Mouse (Mus musculus): ENCODE measurements around the gene Susd1.

GRCm38 (mm10) chr4:59366206-59366605 lies 72.2 kb downstream of the Susd1 start:
- TF ChIP-seq POLR2A (IDR thresholded peaks at IDR 0.05; ENCODE audit: borderline replicate concordance, control insufficient read depth, low read depth, low read length) = no peak
- TF ChIP-seq CTCF (IDR thresholded peaks at IDR 0.05; ENCODE audit: control insufficient read depth, insufficient read depth, low read length) = no peak
